Mouse (Mus musculus): Measurements from ENCODE around the gene Etnk1. TPM values are rescaled to one million over a fixed set of nuclear protein-coding genes. Genes with fewer than 3 reads are reported as not detected.

The Etnk1 gene
- total and polyA plus RNA-seq, 3 experiments, result 27.1 to 33.4 (median 32.8) TPM

GRCm38 (mm10) chr6:143197053-143197452, 30.0 kb downstream of the Etnk1 start:
- no peak for TF ChIP-seq CTCF (conservative IDR thresholded peaks at IDR 0.05 in 1 of 2, IDR thresholded peaks at IDR 0.05 in 1 of 2; ENCODE audit: low read depth in 2 of 2, low read length in 2 of 2)
- no peak for TF ChIP-seq UBTF (IDR thresholded peaks at IDR 0.05; ENCODE audit: low read depth, low read length)
- TF ChIP-seq USF1 (IDR thresholded peaks at IDR 0.05; ENCODE audit: low read depth, low read length), result no peak
- no peak for DNase-seq (ENCODE audit: extremely low read depth)
- Histone ChIP-seq H3K9me3 (replicated peaks; ENCODE audit: low read length) (no peaks in the 10 kb centered on the region), H3K27ac (ENCODE audit: insufficient read depth, low read depth) (no peak overlapping the region), H3K9ac (ENCODE audit: insufficient read depth, low read depth) (no peak overlapping the region), H3K36me3 (replicated peaks in 1 of 2; ENCODE audit: control insufficient read depth in 1 of 2, insufficient read depth in 1 of 2, low read length in 1 of 2) (peaks cover 59 to 88% of the 10 kb centered on the region in 2 experiments), H3K79me2 (replicated peaks; ENCODE audit: control insufficient read depth, extremely low read depth, insufficient read depth, poor library complexity, severe bottlenecking) (no peaks in the 10 kb centered on the region), H3K4me3 (replicated peaks in 1 of 3; ENCODE audit: low read depth in 2 of 3, low read length in 2 of 3, poor library complexity in 1 of 3) (no peak overlapping the region), H3K27me3 (replicated peaks) (no peaks in the 10 kb centered on the region), H3K4me2 (ENCODE audit: insufficient read depth, low read depth, poor library complexity, severe bottlenecking) (no peak overlapping the region), H3K4me1 (ENCODE audit: control insufficient read depth in 1 of 2, insufficient read depth in 2 of 2) (no peaks in the 10 kb centered on the region)
- dilution Hi-C loops (cut with MboI; ENCODE audit: extremely low pct_ligation_motif_present, extremely low pct_unique_long_range_greater_than_20kb, low sequenced_read_pairs) (loop anchor here (25.0 kb wide), 1 partner anchor 110 kb away; no protein-coding TSS in a partner anchor), in situ Hi-C loops (cut with MboI; ENCODE audit: low pct_ligation_motif_present, low pct_unique_long_range_greater_than_20kb, low sequenced_read_pairs) (no loop called here)

DNA sequence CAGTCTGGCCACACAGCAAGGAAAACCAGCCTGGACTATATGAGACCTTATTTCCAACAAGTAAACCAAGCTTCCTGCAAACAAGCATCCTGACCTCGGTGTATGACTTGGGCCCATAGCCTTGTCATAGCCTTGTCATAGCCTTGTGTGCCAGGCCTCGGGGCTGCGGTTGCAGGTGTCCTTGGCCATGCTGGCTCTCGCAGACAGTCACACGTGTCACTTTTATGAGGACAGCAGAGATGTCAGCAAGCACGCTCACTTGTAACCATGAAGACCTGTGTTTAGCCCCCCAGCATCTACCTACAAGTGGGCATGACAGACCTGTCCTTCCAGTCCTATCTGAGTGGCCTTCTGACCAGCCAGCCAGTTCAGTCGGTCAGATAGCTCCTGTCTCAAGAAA, 31.4 kb downstream of the Etnk1 start:
- Histone ChIP-seq H3K4me1 (ENCODE audit: control insufficient read depth in 1 of 2, insufficient read depth in 2 of 2) (no peaks in the 10 kb centered on the region), H3K36me3 (replicated peaks in 1 of 2; ENCODE audit: control insufficient read depth in 1 of 2, insufficient read depth in 1 of 2, low read length in 1 of 2) (peaks cover 65 to 91% of the 10 kb centered on the region in 2 experiments), H3K79me2 (replicated peaks; ENCODE audit: control insufficient read depth, extremely low read depth, insufficient read depth, poor library complexity, severe bottlenecking) (no peaks in the 10 kb centered on the region), H3K27me3 (replicated peaks) (no peaks in the 10 kb centered on the region), H3K4me2 (ENCODE audit: insufficient read depth, low read depth, poor library complexity, severe bottlenecking) (no peak overlapping the region), H3K4me3 (replicated peaks in 1 of 3; ENCODE audit: low read depth in 2 of 3, low read length in 2 of 3, poor library complexity in 1 of 3) (no peak overlapping the region), H3K9ac (ENCODE audit: insufficient read depth, low read depth) (no peak overlapping the region), H3K27ac (ENCODE audit: insufficient read depth, low read depth) (no peak overlapping the region), H3K9me3 (replicated peaks; ENCODE audit: low read length) (no peaks in the 10 kb centered on the region)
- in situ Hi-C loops (cut with MboI; ENCODE audit: low pct_ligation_motif_present, low pct_unique_long_range_greater_than_20kb, low sequenced_read_pairs) (no loop called here), dilution Hi-C loops (cut with MboI; ENCODE audit: extremely low pct_ligation_motif_present, extremely low pct_unique_long_range_greater_than_20kb, low sequenced_read_pairs) (loop anchor here (25.0 kb wide), 1 partner anchor 111 kb away; no protein-coding TSS in a partner anchor)
- TF ChIP-seq CHD2 (IDR thresholded peaks at IDR 0.05; ENCODE audit: low read length) (no peak), ZC3H11A (IDR thresholded peaks at IDR 0.05; ENCODE audit: low read depth, low read length) (no peak), KAT2A (IDR thresholded peaks at IDR 0.05; ENCODE audit: insufficient replicate concordance, low read length) (no peak), NELFE (IDR thresholded peaks at IDR 0.05; ENCODE audit: low read depth, low read length) (no peak), E2F4 (IDR thresholded peaks at IDR 0.05; ENCODE audit: insufficient replicate concordance, low read depth, low read length) (no peak), RAD21 (IDR thresholded peaks at IDR 0.05; ENCODE audit: low read depth, low read length) (no peak), USF2 (conservative IDR thresholded peaks at IDR 0.05; ENCODE audit: low read depth, low read length) (no peak), IRF4 (IDR thresholded peaks at IDR 0.05; ENCODE audit: low read depth, low read length) (no peak), MAX (IDR thresholded peaks at IDR 0.05; ENCODE audit: low read length) (no peak), ELF1 (IDR thresholded peaks at IDR 0.05; ENCODE audit: low read depth, low read length) (no peak), NRF1 (IDR thresholded peaks at IDR 0.05; ENCODE audit: low read depth, low read length) (no peak), ZNF384 (IDR thresholded peaks at IDR 0.05; ENCODE audit: low read depth, low read length) (no peak), CTCF (conservative IDR thresholded peaks at IDR 0.05 in 1 of 2, IDR thresholded peaks at IDR 0.05 in 1 of 2; ENCODE audit: low read depth in 2 of 2, low read length in 2 of 2) (no peak), USF1 (IDR thresholded peaks at IDR 0.05; ENCODE audit: low read depth, low read length) (no peak), EP300 (IDR thresholded peaks at IDR 0.05; ENCODE audit: low read length) (no peak), ETS1 (conservative IDR thresholded peaks at IDR 0.05; ENCODE audit: low read depth, low read length) (no peak)
- DNase-seq (ENCODE audit: extremely low read depth), result no peak

All from CH12.LX (cell line).